Mouse (Mus musculus) ES-Bruce4 (cell line): ENCODE results near the gene Specc1.

Experiments used
- CTCF ChIP-seq: IDR thresholded peaks from one replicate; pipeline ENCODE4 v1.8.1; 2011; ENCODE audit warnings: low read depth, low read length
- EP300 ChIP-seq: IDR thresholded peaks from 2 replicates; pipeline ENCODE4 v1.6.1; 2011; ENCODE audit warnings: low read depth, low read length; ENCODE audit not compliant: insufficient read depth
- POLR2A ChIP-seq: IDR thresholded peaks from one replicate; pipeline ENCODE4 v1.8.1; 2011; ENCODE audit warnings: low read length; ENCODE audit not compliant: insufficient read depth

GRCm38 (mm10) chr11:62127692-62128091 is 171.1 kb downstream of the Specc1 start:
- TF ChIP-seq POLR2A: no peak
- TF ChIP-seq CTCF: peak; percentile 91
- 0 out of 2 replicates have a peak, but pooled peaks have one; percentile 7 for TF ChIP-seq EP300
